Mouse (Mus musculus) intestine, embryonic 16.5 days (tissue): ENCODE results near the gene Vwc2l. TPM values are rescaled to one million over a fixed set of nuclear protein-coding genes. Genes with fewer than 3 reads are reported as not detected.

ENCODE experiments used
- ATAC-seq: fragments of 200-750 bp; cut with Nextera tagmentation; 2 replicates; pipeline ENCODE4 v1.8.0; 2017; ENCODE audit warnings: moderate TSS enrichment, moderate library complexity
- H3K27ac ChIP-seq: fragments of 300-500 bp; sonication (generic); 2 replicates; pipeline ENCODE4 v1.5.1; 2014; ENCODE audit warnings: mild to moderate bottlenecking, low read length
- H3K27me3 ChIP-seq: fragments of 300-500 bp; sonication (generic); replicated peaks from 2 replicates; pipeline ENCODE4 v1.6.1; 2014; ENCODE audit warnings: low read length, control low read depth, mixed read lengths; ENCODE audit not compliant: control insufficient read depth, insufficient read depth
- H3K36me3 ChIP-seq: fragments of 300-500 bp; sonication (generic); 2 replicates; pipeline ENCODE4 v1.6.1; 2014; ENCODE audit warnings: low read length, control low read depth; ENCODE audit not compliant: control insufficient read depth, insufficient read depth
- H3K4me1 ChIP-seq: fragments of 300-500 bp; sonication (generic); 2 replicates; pipeline ENCODE4 v1.6.1; 2014; ENCODE audit warnings: low read length, control low read depth, mixed read lengths; ENCODE audit not compliant: control insufficient read depth, insufficient read depth
- H3K4me2 ChIP-seq: fragments of 300-500 bp; sonication (generic); 2 replicates; pipeline ENCODE4 v1.6.1; 2014; ENCODE audit warnings: low read depth, low read length, control low read depth
- H3K4me3 ChIP-seq: fragments of 300-500 bp; sonication (generic); 2 replicates; pipeline ENCODE4 v1.5.1; 2014; ENCODE audit warnings: mild to moderate bottlenecking, low read length
- H3K9ac ChIP-seq: fragments of 300-500 bp; sonication (generic); 2 replicates; pipeline ENCODE4 v1.6.1; 2014; ENCODE audit warnings: low read depth, low read length
- H3K9me3 ChIP-seq: fragments of 300-500 bp; sonication (generic); 2 replicates; pipeline ENCODE4 v1.6.1; 2016; ENCODE audit warnings: low read length, control low read depth; ENCODE audit not compliant: control insufficient read depth
- WGBS: fragments of 180-500 bp; shearing (Covaris S2); extraction: QIAGEN DNeasy Blood & Tissue Kit; methylation state at CpG from one replicate; pipeline ENCODE4 v1.1.7; 2014; 5-methylcytosine and 5-hydroxymethylcytosine counted together
- polyA plus RNA-seq: library from polyadenylated mRNA; unstranded; fragments of >200 nt; fragmentation: Nextera tagmentation; extraction: Ambion mirVana; gene quantifications from 2 replicates; pipeline ENCODE4 v1.2.1, GENCODE M21; 2015

Gene Vwc2l
- polyA plus RNA-seq, 1 experiment from 2014 or later = 0.18 TPM

DNA sequence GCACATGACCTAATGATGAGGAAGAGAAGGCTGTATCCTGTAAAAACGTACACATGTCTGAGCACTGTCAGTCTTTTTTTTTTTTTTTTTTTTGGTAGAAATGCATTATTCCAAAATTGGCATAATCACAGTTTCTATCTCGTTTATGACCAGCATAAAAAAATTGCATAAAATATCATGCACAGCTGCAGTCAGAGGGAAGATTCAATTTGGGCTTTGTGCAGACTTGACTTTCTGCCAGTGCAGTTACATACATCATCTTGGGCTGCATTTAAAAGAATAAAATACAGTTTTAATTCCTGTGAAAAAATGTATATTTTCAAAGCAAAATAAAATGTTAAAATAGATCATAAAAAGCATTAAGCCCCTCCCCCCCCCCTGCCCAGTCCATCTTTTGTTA, 97.6 kb downstream of the Vwc2l start:
- Histone ChIP-seq H3K36me3 (no peaks in the 10 kb centered on the region), H3K4me3 (no peak overlapping the region), H3K4me2 (no peak overlapping the region), H3K27me3 (no peaks in the 10 kb centered on the region), H3K27ac (no peak overlapping the region), H3K4me1 (no peaks in the 10 kb centered on the region), H3K9me3 (no peaks in the 10 kb centered on the region), H3K9ac (no peak overlapping the region)
- ATAC-seq = no peak
- 52% methylated on average over 2 of the region's 2 CpGs for WGBS

DNA sequence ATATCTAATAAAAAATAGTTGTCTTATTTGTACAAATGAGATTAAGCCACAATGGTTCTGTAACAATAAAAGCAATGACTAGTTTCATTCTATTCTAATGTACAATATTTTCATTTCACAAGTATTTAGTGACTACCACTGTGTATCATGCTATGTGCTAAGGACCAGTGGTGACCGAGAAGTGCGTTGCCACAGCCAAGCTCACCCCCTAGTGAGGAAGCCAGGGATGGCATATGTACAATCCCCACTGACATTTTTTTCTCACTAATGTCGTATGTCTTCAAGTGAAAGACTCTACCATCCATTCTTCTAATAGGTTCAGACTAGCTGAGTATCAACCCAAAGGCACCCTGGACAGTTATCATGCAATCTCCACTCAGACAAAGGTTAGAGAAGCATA, 107.7 kb downstream of the Vwc2l start:
- Histone ChIP-seq H3K4me2 (no peak overlapping the region), H3K9ac (no peak overlapping the region), H3K4me3 (no peak overlapping the region), H3K4me1 (no peaks in the 10 kb centered on the region), H3K27me3 (no peaks in the 10 kb centered on the region), H3K9me3 (no peaks in the 10 kb centered on the region), H3K36me3 (no peaks in the 10 kb centered on the region), H3K27ac (no peak overlapping the region)
- 78% methylated on average over 3 of the region's 3 CpGs for WGBS
- ATAC-seq = no peak

DNA sequence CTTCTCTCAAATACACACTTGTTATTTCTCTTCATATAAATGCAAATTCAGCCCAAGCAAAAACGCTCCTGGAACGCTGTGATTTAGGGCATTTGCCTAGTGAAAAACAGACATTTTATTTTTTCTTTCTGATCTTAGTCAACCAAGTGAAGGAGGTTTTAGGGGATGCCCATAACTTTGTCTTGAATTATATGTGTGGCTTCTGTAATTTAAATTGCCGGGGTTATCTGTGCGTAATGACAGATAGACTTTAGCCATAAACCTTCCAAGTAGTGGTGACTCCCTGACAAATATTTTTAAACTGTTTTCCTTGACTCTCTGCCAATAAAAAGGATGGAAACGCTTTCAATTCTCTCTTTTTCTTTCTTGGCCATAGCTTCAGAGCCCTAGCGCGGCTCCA, 116.7 kb downstream of the Vwc2l start:
- H3K27ac ChIP-seq = no peak overlapping the region
- WGBS = 71% methylated on average over 7 of the region's 7 CpGs
- H3K36me3 ChIP-seq = no peaks in the 10 kb centered on the region
- no peaks in the 10 kb centered on the region for H3K4me1 ChIP-seq
- no peak overlapping the region for H3K9ac ChIP-seq
- no peaks in the 10 kb centered on the region for H3K9me3 ChIP-seq
- H3K4me2 ChIP-seq = no peak overlapping the region
- no peak for ATAC-seq
- no peak overlapping the region for H3K4me3 ChIP-seq
- H3K27me3 ChIP-seq = no peaks in the 10 kb centered on the region

DNA sequence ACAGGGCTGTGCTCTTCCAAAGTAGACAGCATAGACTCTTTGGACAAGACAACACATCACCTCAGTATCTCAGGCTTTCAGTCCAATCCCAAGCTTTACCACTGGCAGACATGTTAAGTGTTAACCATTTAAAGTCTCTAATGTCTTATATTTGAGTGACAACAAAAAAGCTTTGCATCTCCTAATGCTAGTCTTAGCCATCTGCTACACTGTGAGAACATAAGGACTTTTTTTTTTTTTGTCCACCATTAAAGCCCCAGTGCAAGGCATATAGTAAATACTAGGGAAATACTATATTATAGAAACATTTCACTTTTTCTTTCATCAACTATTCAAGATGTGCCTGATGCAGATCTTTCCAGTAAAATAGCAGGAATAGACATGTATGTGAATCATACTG, 119.8 kb downstream of the Vwc2l start:
- Histone ChIP-seq H3K9ac (no peak overlapping the region), H3K4me2 (no peak overlapping the region), H3K27ac (no peak overlapping the region), H3K27me3 (no peaks in the 10 kb centered on the region), H3K4me1 (no peaks in the 10 kb centered on the region), H3K4me3 (no peak overlapping the region), H3K9me3 (no peaks in the 10 kb centered on the region), H3K36me3 (no peaks in the 10 kb centered on the region)
- ATAC-seq = no peak

DNA sequence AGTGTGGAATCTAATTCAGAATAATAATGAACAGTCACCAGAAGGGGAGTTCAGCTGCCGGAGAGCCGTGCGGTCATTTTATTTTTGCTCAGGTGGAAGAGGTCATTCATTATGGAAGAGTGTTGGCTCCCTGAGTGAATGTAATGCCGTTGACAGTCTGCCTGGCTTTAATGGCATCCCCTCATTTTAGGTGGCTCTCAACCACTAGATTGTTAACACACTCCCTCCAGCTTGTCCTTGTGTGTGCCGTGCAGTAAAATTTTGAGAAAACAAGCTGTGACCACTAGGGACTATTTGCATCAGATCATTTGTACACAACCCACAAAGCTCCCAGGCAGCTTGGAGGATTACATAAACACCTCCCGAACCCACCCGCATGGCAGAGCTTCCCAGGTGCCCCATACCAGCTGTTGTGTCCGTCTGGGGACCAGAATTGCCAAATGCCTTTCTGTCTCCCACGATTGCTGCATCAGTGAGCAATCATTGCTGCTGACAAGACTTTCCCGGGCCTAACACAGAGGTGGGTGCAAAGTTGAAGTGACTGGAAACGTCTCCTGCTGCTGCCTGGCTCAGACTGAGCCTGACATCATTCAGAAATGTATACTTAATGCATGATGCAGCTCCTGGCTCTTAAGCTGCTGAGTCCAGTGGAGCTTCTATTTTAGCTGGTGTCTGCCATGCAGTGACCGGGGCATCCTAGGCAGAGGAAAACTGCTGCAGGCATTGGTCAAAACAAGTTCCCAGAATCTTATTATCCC, 126.3 kb downstream of the Vwc2l start:
- Histone ChIP-seq H3K9me3 (no peaks in the 10 kb centered on the region), H3K9ac (no peak overlapping the region), H3K27me3 (no peaks in the 10 kb centered on the region), H3K4me3 (no peak overlapping the region), H3K27ac (no peak overlapping the region), H3K4me1 (no peaks in the 10 kb centered on the region), H3K36me3 (no peaks in the 10 kb centered on the region), H3K4me2 (no peak overlapping the region)
- ATAC-seq = no peak
- 56% methylated on average over 12 of the region's 12 CpGs for WGBS

DNA sequence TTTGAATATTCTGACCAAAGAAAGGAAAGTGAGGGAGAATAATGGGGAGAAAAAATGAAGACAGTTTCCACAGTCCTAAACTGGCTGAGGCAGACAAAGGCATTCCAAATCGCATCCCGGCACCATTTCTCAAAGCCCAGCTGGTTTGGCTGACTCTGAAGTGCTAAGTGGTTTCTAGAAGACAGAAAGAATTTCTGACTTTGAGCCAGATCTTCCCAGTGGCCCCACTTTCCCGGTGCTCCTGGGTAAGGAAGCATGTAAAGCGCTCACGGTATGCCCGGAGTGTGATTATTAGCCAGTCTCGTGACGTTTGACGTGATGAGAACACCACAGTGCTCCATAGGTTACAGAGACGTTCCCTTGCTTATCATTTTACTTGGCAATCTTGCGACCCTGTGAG, 127.9 kb downstream of the Vwc2l start:
- H3K9ac ChIP-seq = no peak overlapping the region
- WGBS = 64% methylated on average over 11 of the region's 11 CpGs
- H3K4me1 ChIP-seq = no peaks in the 10 kb centered on the region
- ATAC-seq = no peak; the same call in 1 of the 2 replicates
- no peaks in the 10 kb centered on the region for H3K36me3 ChIP-seq
- H3K27ac ChIP-seq = no peak overlapping the region
- no peak overlapping the region for H3K4me2 ChIP-seq
- no peaks in the 10 kb centered on the region for H3K9me3 ChIP-seq
- no peak overlapping the region for H3K4me3 ChIP-seq
- no peaks in the 10 kb centered on the region for H3K27me3 ChIP-seq

DNA sequence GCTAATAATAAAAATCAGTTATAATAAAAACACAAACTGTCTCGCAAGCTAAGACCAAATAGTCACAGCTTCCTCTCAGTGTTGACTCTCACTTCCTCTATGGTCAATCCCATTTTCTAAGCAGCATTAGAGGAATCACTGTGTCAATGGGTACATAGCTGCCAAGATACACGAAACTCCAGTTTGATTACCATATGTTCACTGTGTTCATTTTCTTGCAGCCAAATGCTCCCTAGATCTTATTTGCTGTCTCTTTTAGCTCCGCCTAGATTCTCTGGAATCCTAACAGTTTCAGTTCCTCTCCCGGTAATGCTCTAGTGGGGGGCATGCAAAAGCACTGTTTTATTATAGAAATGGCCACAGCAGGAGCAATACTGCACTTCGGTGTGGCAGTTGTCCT, 130.4 kb downstream of the Vwc2l start:
- Histone ChIP-seq H3K4me2 (no peak overlapping the region), H3K36me3 (no peaks in the 10 kb centered on the region), H3K4me1 (no peaks in the 10 kb centered on the region), H3K9me3 (no peaks in the 10 kb centered on the region), H3K27me3 (no peaks in the 10 kb centered on the region), H3K27ac (no peak overlapping the region), H3K9ac (no peak overlapping the region), H3K4me3 (no peak overlapping the region)
- WGBS = 63% methylated on average over 5 of the region's 5 CpGs
- ATAC-seq = no peak

DNA sequence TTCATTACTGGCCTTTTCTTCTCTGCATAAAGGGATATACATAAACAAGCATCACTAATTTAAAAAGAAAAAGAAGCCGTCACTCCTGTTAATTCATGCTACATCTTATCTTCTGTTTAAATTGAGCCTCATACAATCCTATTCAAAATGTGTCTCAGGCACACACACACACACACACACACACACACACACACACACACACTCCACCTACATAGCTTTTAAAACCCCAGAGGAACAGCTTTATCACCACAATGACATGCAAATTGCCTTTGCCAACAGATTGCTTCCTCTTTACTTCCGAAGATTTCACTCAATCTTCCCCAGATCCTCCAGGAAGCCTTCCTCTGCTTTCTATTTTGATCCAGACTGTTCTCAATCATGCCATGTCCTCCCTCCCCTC, 136.2 kb downstream of the Vwc2l start:
- H3K27ac ChIP-seq = no peak overlapping the region
- H3K4me3 ChIP-seq = no peak overlapping the region
- H3K27me3 ChIP-seq = no peaks in the 10 kb centered on the region
- H3K9ac ChIP-seq = no peak overlapping the region
- no peaks in the 10 kb centered on the region for H3K9me3 ChIP-seq
- no peaks in the 10 kb centered on the region for H3K36me3 ChIP-seq
- no peak for ATAC-seq
- WGBS = 39% methylated on average over 2 of the region's 2 CpGs
- H3K4me2 ChIP-seq = no peak overlapping the region
- no peaks in the 10 kb centered on the region for H3K4me1 ChIP-seq

DNA sequence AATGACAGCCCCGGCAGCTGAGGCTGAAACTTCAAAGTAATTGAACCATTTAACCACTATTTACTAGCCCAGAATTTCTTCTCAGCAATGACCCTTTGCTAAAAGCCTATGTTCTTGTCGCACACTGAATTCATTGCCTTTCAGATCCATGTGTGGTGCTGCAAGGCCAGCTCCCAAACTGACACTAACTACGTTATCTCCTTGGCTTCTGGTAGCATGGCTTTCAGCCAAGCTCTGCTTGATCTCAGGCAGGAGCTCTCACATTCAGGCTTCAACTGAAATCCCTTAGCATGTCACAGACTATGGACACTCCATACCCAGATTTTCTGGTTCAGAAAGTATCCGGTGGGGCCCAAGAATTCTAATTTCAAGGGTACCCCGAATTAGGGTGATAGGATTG, 140.6 kb downstream of the Vwc2l start:
- H3K9ac ChIP-seq = no peak overlapping the region
- WGBS = 69% methylated on average over 5 of the region's 5 CpGs
- no peaks in the 10 kb centered on the region for H3K36me3 ChIP-seq
- no peaks in the 10 kb centered on the region for H3K4me1 ChIP-seq
- H3K27me3 ChIP-seq = no peaks in the 10 kb centered on the region
- H3K4me3 ChIP-seq = no peak overlapping the region
- ATAC-seq = no peak
- H3K4me2 ChIP-seq = no peak overlapping the region
- H3K9me3 ChIP-seq = no peaks in the 10 kb centered on the region
- H3K27ac ChIP-seq = no peak overlapping the region

DNA sequence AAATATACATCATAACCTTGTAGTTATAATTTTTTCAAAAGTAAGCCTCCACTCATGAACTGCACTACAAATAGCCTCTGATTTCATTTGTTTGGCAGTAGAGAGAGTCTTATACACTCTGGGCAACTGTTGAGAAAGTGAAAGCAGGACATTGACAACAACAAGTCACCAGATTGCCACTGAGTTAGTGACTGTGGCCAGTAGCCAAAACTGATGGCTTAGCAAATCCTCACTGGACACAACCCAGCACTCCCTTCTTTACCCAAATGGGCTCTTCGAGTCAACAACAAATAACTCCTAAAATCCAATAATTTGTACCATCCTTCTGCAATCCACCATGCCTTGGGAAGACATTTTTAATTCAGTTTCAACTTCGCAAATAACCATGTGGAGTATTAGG, 155.0 kb downstream of the Vwc2l start:
- 88% methylated on average over 2 of the region's 2 CpGs for WGBS
- Histone ChIP-seq H3K9me3 (no peaks in the 10 kb centered on the region), H3K27ac (no peak overlapping the region), H3K4me2 (no peak overlapping the region), H3K9ac (no peak overlapping the region), H3K4me1 (no peaks in the 10 kb centered on the region), H3K27me3 (no peaks in the 10 kb centered on the region), H3K4me3 (no peak overlapping the region), H3K36me3 (no peaks in the 10 kb centered on the region)
- ATAC-seq = no peak
